Mouse (Mus musculus): Measurements from ENCODE around the gene Prrt3. TPM values are rescaled to one million over a fixed set of nuclear protein-coding genes. Genes with fewer than 3 reads are reported as not detected.

The Prrt3 gene
- polyA plus RNA-seq, 1 experiment from 2014 or later, result 1.8 TPM

DNA sequence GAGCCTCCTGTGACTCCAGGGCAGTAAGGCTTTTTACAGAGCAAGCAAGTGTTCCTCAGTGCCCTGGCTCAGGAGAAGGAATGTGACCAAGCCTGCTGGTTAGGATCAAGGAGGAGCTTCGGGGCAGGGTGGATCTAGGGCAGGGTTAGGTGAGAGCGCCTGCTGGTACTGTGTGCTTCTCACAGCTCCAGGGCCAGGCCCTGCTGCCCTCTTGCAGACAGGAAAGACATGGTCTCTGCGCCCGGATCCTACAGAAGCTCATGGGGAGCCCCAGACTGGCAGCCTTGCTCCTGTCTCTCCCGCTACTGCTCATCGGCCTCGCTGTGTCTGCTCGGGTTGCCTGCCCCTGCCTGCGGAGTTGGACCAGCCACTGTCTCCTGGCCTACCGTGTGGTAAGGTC is 43.1 kb downstream of the Prrt3 start:
- no peaks in the 10 kb centered on the region for H3K27me3 ChIP-seq (ENCODE audit: insufficient read depth, poor library complexity, severe bottlenecking)
- no peak overlapping the region for H3K4me3 ChIP-seq
- no peak for DNase-seq (ENCODE audit: low spot score)
- 66% methylated on average over 10 of the region's 10 CpGs for WGBS
- no peaks in the 10 kb centered on the region for H3K36me3 ChIP-seq
- peaks cover 3% of the 10 kb centered on the region; the same call in 1 of the 2 replicates for H3K4me1 ChIP-seq (replicated peaks)
- no peak overlapping the region for H3K27ac ChIP-seq
- no peaks in the 10 kb centered on the region for H3K9me3 ChIP-seq

GRCm38 (mm10) chr6:113457952-113458534 is 43.7 kb downstream of the Prrt3 start, which contains the start of gene Il17re:
TSS of gene Il17re (plus strand) at chr6:113458484.
- WGBS, result 76% methylated on average over 10 of the region's 10 CpGs
- peaks cover 3% of the 10 kb centered on the region; the same call in 1 of the 2 replicates for H3K4me1 ChIP-seq (replicated peaks)
- no peaks in the 10 kb centered on the region for H3K9me3 ChIP-seq
- H3K27ac ChIP-seq, result no peak within 1 kb of the TSS
- H3K27me3 ChIP-seq (ENCODE audit: insufficient read depth, poor library complexity, severe bottlenecking), result no peaks in the 10 kb centered on the region
- no peaks in the 10 kb centered on the region for H3K36me3 ChIP-seq
- H3K4me3 ChIP-seq, result no peak within 1 kb of the TSS
- DNase-seq (ENCODE audit: low spot score), result no peak

GRCm38 (mm10) chr6:113455007-113455406 is 46.7 kb downstream of the Prrt3 start:
- no peaks in the 10 kb centered on the region for H3K27me3 ChIP-seq (ENCODE audit: insufficient read depth, poor library complexity, severe bottlenecking)
- WGBS, result 64% methylated on average over 5 of the region's 5 CpGs
- peaks cover 3% of the 10 kb centered on the region; the same call in 1 of the 2 replicates for H3K4me1 ChIP-seq (replicated peaks)
- DNase-seq (ENCODE audit: low spot score), result no peak
- H3K9me3 ChIP-seq, result no peaks in the 10 kb centered on the region
- H3K36me3 ChIP-seq, result no peaks in the 10 kb centered on the region
- no peak overlapping the region for H3K27ac ChIP-seq
- H3K4me3 ChIP-seq, result no peak overlapping the region

- WGBS, result 93% methylated on average over 2 of the region's 2 CpGs
- Histone ChIP-seq H3K4me1 (replicated peaks) (no peaks in the 10 kb centered on the region), H3K36me3 (peaks cover 29% of the 10 kb centered on the region), H3K9me3 (no peaks in the 10 kb centered on the region), H3K27me3 (ENCODE audit: insufficient read depth, poor library complexity, severe bottlenecking) (no peaks in the 10 kb centered on the region), H3K27ac (no peak overlapping the region), H3K4me3 (no peak overlapping the region)
- DNase-seq (ENCODE audit: low spot score), result no peak
These were observed 49.9 kb downstream of the Prrt3 start for GRCm38 (mm10) chr6:113451839-113452238.

GRCm38 (mm10) chr6:113447639-113448038 is 54.1 kb downstream of the Prrt3 start:
- H3K36me3 ChIP-seq, result peaks cover 46% of the 10 kb centered on the region
- peaks cover 11% of the 10 kb centered on the region for H3K4me1 ChIP-seq (replicated peaks)
- DNase-seq (ENCODE audit: low spot score), result no peak
- no peaks in the 10 kb centered on the region for H3K9me3 ChIP-seq
- WGBS, result 93% methylated on average over 4 of the region's 4 CpGs
- H3K27ac ChIP-seq, result no peak overlapping the region
- no peak overlapping the region for H3K4me3 ChIP-seq
- no peaks in the 10 kb centered on the region for H3K27me3 ChIP-seq (ENCODE audit: insufficient read depth, poor library complexity, severe bottlenecking)

DNA sequence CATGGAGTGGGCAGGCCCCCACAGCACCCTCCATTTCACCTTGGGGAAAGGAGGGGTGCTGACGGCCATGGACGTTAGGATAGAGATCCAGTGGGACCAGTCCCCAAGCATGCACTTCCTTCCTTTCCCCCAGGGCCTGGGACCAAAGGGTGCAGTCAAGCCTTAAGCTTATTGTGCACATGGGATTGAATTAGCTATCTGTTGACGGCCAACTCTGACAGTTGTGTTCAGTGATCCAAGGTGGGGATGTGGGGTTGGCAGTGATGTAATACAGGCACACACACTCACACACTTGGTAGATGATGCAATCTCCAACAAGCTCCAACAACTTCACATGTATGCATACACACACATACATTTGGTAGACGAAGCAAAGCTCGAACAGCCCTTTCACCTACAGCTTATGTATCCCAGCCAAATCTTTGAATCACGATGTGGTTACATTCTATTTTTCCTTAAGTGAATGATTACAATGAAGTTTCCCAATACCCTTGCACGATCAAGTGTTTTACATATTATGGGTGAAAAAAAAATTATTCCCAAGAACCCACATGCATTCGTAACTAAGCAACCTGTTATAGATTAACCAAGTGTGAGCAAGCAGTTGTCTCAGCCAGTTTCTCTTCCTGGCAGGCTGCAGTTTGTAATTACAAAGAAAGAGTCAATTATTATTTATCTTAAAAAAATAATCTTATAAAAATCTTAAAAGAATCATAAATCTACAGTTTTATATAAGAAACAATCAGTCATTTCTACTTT is 57.3 kb downstream of the Prrt3 start:
- WGBS, result 86% methylated on average over 8 of the region's 8 CpGs
- Histone ChIP-seq H3K27ac (no peak overlapping the region), H3K27me3 (ENCODE audit: insufficient read depth, poor library complexity, severe bottlenecking) (no peaks in the 10 kb centered on the region), H3K4me1 (replicated peaks) (peaks cover 16% of the 10 kb centered on the region), H3K9me3 (no peaks in the 10 kb centered on the region), H3K4me3 (no peak overlapping the region), H3K36me3 (peaks cover 43% of the 10 kb centered on the region)
- no peak for DNase-seq (ENCODE audit: low spot score)

Other genes starting within 250 kb of the Prrt3 start
- gene Cpne9, start 219.6 kb downstream of the Prrt3 start, polyA plus RNA-seq (2016; fragmentation: Nextera tagmentation; extraction: Ambion mirVana), result 0.35 and 0.58 TPM in 2 replicates
- gene Brpf1, start 194.8 kb downstream of the Prrt3 start, polyA plus RNA-seq (2016; fragmentation: Nextera tagmentation; extraction: Ambion mirVana), result 25.4 and 26.9 TPM in 2 replicates
- 15.7 and 16.1 TPM in 2 replicates for gene Ogg1, start 175.0 kb downstream of the Prrt3 start, polyA plus RNA-seq (2016; fragmentation: Nextera tagmentation; extraction: Ambion mirVana)
- gene Camk1, start 157.9 kb downstream of the Prrt3 start, polyA plus RNA-seq (2016; fragmentation: Nextera tagmentation; extraction: Ambion mirVana), result 42.3 and 58.0 TPM in 2 replicates
- gene Tada3, start 124.0 kb downstream of the Prrt3 start, polyA plus RNA-seq (2016; fragmentation: Nextera tagmentation; extraction: Ambion mirVana), result 63.1 and 63.9 TPM in 2 replicates
- gene Arpc4, start 123.8 kb downstream of the Prrt3 start, polyA plus RNA-seq (2016; fragmentation: Nextera tagmentation; extraction: Ambion mirVana), result 393 and 423 TPM in 2 replicates
- 5.3 and 7.4 TPM in 2 replicates for gene Ttll3, start 112.7 kb downstream of the Prrt3 start, polyA plus RNA-seq (2016; fragmentation: Nextera tagmentation; extraction: Ambion mirVana)
- 34.9 and 36.3 TPM in 2 replicates for gene Rpusd3, start 82.6 kb downstream of the Prrt3 start, polyA plus RNA-seq (2016; fragmentation: Nextera tagmentation; extraction: Ambion mirVana)
- gene Cidec, start 66.2 kb downstream of the Prrt3 start, polyA plus RNA-seq (2016; fragmentation: Nextera tagmentation; extraction: Ambion mirVana), result not detected in 2 replicates
- 86.5 and 87.9 TPM in 2 replicates for gene Jagn1, start 59.4 kb downstream of the Prrt3 start, polyA plus RNA-seq (2016; fragmentation: Nextera tagmentation; extraction: Ambion mirVana)
- gene Il17re, start 43.4 kb downstream of the Prrt3 start, polyA plus RNA-seq (2016; fragmentation: Nextera tagmentation; extraction: Ambion mirVana), result 1.7 and 2.2 TPM in 2 replicates
- 6.0 and 6.7 TPM in 2 replicates for gene Il17rc, start 30.5 kb downstream of the Prrt3 start, polyA plus RNA-seq (2016; fragmentation: Nextera tagmentation; extraction: Ambion mirVana)
- gene Creld1, start 18.6 kb downstream of the Prrt3 start, polyA plus RNA-seq (2016; fragmentation: Nextera tagmentation; extraction: Ambion mirVana), result 36.7 and 42.5 TPM in 2 replicates
- 79.0 and 81.8 TPM in 2 replicates for gene Emc3, start 29.7 kb upstream of the Prrt3 start, polyA plus RNA-seq (2016; fragmentation: Nextera tagmentation; extraction: Ambion mirVana)
- 13.2 and 18.1 TPM in 2 replicates for gene Fancd2, start 29.8 kb upstream of the Prrt3 start, polyA plus RNA-seq (2016; fragmentation: Nextera tagmentation; extraction: Ambion mirVana)
- 0.20 and 0.21 TPM in 2 replicates for gene Fancd2os, start 98.8 kb upstream of the Prrt3 start, polyA plus RNA-seq (2016; fragmentation: Nextera tagmentation; extraction: Ambion mirVana)
- 209 and 225 TPM in 2 replicates for gene Brk1, start 102.8 kb upstream of the Prrt3 start, polyA plus RNA-seq (2016; fragmentation: Nextera tagmentation; extraction: Ambion mirVana)
- 43.0 and 45.8 TPM in 2 replicates for gene Vhl, start 122.0 kb upstream of the Prrt3 start, polyA plus RNA-seq (2016; fragmentation: Nextera tagmentation; extraction: Ambion mirVana)
- gene Irak2, start 136.5 kb upstream of the Prrt3 start, polyA plus RNA-seq (2016; fragmentation: Nextera tagmentation; extraction: Ambion mirVana), result 5.1 and 6.8 TPM in 2 replicates
- 0.41 and 1.2 TPM in 2 replicates for gene Tatdn2, start 195.1 kb upstream of the Prrt3 start, polyA plus RNA-seq (2016; fragmentation: Nextera tagmentation; extraction: Ambion mirVana)
- 0.98 TPM in 1 of 2 replicates, not detected in the other for gene Ghrl, start 217.9 kb upstream of the Prrt3 start, polyA plus RNA-seq (2016; fragmentation: Nextera tagmentation; extraction: Ambion mirVana)
- gene Sec13, start 238.8 kb upstream of the Prrt3 start, polyA plus RNA-seq (2016; fragmentation: Nextera tagmentation; extraction: Ambion mirVana), result 291 and 296 TPM in 2 replicates

Data from hindbrain, embryonic 10.5 days (tissue).